Mouse (Mus musculus) liver, postnatal 0 days (tissue): ENCODE results near the gene Itgb7.

Source experiments
- CTCF ChIP-seq: sonication (generic); IDR thresholded peaks from 2 replicates; pipeline ENCODE4 v1.5.1; 2016; ENCODE audit warnings: antibody characterized with exemption, low read depth
- EP300 ChIP-seq: IDR thresholded peaks from 2 replicates; pipeline ENCODE4 v1.6.1; 2016; ENCODE audit warnings: antibody characterized with exemption, low read depth, mild to moderate bottlenecking

DNA sequence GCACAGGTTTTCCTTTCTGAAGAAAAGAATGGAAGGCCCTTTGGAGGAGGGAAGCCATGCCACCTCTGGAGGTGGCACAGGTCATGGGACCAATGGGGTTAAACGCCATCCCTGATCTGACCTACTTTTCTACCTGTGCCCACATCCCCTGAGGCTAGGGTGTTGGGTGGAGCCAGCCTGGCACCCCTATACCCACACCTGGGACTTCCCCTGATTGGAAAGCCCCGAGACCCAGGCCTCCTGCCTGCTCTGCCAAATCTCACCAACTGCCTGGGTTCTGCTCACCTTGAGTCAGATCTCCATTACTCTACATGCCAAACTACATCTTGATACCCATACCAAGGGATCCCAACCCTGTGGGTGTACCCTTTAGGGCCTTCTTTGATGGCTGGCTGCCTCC lies 31.3 kb upstream of the Itgb7 start:
- TF ChIP-seq EP300 = no peak
- TF ChIP-seq CTCF = no peak
